Mouse (Mus musculus) left cerebral cortex, postnatal 14 days (tissue): Measurements from ENCODE around the gene Olfr311. TPM values are rescaled to one million over a fixed set of nuclear protein-coding genes. Genes with fewer than 3 reads are reported as not detected.
"Not testable (repeated sequence)": the region's sequence is repeated elsewhere in the genome, so short reads cannot be mapped to it uniquely, and the experiment has no call there.

Experiments
- DNase-seq, 2 experiments: peaks; one replicate each; pipeline ENCODE4 v3.0.0; 2021 to 2022; ENCODE audit warnings: low spot score in 2 of 2, mixed read lengths in 1 of 2
- intact Hi-C: fragments of 180-260 bp; cut with DNase I; formaldehyde crosslinking; loops from one replicate; pipeline ENCODE4 v1.15.1; 2025
- long read RNA-seq, 2 experiments: library from polyadenylated mRNA; stranded (forward); transcript quantifications; one replicate each; pipeline ENCODE4 v2.0.0; 2021
- total RNA-seq, 2 experiments: library from RNA; stranded (reverse); gene quantifications; 2 replicates each; pipeline ENCODE4 v1.2.3; 2021

Olfr311 gene
- total RNA-seq: not detected
- long read RNA-seq, experiment 1: 0 reads
- long read RNA-seq, experiment 2: 0 reads

DNA sequence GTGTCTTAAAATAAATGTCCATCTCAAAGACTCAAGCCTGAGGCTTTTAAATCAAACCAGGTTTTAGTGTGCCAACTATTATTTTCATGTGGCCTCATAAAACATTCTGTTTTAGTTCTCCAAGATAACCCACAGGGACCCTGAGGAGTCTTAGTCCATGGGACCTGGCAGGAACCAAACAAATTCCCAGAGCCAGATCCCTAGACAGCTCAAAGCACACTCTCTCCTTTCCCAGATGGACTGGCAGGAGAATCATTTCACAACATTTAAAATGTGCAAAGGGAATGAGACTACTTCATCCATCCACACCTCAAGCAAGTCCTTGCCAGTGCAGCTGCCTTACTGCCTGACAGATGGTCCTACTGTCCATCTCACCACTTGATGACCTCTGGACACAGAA is at the start of gene Olfr311:
Gene Olfr311, plus strand, starts transcription at position 301 of the 400 bp plus-strand sequence.
- DNase-seq, intact Hi-C loops: not testable (repeated sequence)

DNA sequence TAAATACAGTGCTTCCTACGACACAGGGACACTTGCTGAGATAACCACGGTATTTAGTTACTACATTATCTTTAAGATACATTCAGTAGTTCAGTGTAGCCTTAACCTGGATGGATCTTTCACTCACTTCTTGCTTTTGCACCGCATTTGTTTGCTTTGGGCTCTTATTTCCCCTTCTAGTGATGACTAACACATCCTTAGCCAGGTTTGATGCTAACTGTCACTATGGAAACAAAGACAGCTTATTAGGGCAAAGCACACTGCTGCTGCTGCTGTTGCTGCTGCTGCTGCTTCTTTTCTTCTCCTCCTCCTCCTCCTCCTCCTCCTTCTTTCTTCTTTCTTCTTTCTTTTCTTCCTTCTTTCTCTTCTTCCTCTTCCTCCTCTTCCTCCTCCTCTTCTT is 49.5 kb upstream of the Olfr311 start:
- no peak for DNase-seq

GRCm38 (mm10) chr11:58790053-58790452 is 49.0 kb upstream of the Olfr311 start:
- DNase-seq: no peak
- intact Hi-C loops: no loop called here

More for the DNA sequence above, 49.5 kb upstream of the Olfr311 start:
- intact Hi-C loops: no loop called here

- intact Hi-C loops: no loop called here
- no peak for DNase-seq
Observed at GRCm38 (mm10) chr11:58790646-58791045, 48.4 kb upstream of the Olfr311 start.

DNA sequence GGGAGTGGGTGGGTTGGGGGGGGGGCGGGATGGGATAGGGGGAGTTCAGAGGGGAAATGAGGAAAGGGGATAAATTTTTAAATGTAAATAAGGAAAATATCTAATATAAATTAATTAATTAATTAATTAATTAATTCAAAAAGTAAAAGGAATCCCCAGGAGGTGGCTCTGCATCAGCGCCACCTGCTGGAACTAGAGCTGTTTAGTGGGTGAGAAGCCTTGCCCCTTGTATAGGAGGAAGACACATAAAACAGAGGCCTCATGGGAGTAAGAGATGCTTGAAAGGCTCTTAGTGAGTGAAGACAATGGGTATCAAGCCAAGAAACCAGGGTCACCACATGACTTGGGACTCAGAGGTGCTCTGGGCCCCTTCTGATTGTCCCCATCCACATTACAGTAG is 43.2 kb upstream of the Olfr311 start:
- intact Hi-C loops: no loop called here
- DNase-seq: no peak

GRCm38 (mm10) chr11:58796850-58797249 is 42.2 kb upstream of the Olfr311 start:
- DNase-seq: peak; percentile 80 to 86
- intact Hi-C loops: no loop called here

DNA sequence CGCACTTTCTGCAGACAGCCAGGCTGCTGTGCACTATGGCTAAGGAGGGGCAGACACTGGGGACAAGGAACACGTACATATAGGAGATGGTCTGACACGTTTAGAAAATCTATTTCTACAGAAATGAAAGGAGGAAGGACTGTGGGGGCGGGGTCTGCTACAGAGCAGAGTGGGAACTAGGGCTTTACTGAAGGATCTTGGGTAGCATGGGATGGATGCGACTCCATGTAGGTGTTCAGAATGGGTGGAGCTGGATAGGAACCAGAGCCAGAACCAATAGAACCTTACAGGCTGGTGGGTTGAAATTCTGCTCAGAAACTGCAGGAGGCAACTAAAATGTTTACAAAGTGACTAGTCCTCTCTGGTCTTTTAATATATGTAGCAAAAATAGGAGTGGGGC is 39.3 kb upstream of the Olfr311 start:
- DNase-seq: peak; percentile 20 to 37
- intact Hi-C loops: no loop called here

- peak in 1 of 2 experiments; percentile 41 for DNase-seq
- intact Hi-C loops: no loop called here
Observed at GRCm38 (mm10) chr11:58801558-58802228, 37.4 kb upstream of the Olfr311 start, which contains the start of gene Fam183b. Gene Fam183b, minus strand, starts transcription at chr11:58801960.

DNA sequence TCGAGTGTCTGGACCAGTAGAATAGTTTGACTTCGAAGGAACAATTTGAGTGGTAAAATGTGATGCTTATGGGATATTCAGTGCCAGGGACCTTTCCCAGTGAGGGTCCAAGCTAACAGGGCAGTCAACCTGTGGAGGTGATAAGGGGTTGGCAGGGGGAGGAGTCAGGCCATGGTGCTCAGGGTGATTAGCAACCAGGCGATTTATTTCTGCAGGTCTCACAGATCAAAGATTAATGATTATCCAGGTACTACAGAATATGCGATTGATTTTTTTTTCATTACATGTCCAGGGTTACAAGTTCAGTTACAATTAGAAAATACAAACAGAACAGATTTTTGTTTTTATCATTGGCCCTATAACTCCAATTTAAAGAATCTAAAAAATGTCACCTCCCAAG is 35.2 kb upstream of the Olfr311 start:
- intact Hi-C loops: no loop called here
- no peak for DNase-seq

DNA sequence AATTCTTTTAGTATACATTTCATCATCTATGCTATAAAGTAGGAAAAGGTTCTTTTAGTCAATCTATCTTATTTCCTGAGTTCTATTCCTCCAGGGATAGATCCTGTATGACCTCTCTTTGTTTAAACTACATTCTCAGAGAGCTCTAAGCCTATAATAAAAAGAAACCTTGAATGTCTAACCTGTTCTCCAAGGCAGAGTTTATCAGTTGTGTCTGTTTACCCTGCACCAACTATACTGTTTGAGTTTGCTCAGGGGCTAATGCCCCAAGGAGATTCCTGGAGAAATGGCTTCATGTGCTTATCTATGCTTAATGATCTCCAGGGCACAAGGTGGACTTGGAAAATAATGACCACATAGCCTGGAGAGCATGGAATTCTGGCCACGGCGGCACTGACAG is 34.7 kb upstream of the Olfr311 start:
- DNase-seq: no peak
- intact Hi-C loops: no loop called here

DNA sequence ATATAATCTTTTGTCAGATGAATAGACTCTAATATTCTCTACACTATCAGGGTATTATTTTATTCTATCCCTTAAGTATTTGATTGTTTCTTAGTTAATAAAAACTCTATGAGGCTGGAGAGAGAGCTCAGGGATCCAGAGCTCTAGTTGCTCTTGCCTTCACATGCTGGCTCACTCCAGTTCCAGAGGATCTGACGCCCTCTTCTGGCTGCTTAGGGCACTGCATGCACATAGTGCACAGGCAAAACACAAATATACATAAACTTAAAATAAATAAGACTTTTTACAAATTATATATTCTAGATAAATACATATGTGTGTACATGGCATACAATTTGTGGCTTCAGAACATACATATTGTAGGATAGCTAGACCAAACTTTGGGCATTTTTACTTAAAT is 27.1 kb upstream of the Olfr311 start:
- intact Hi-C loops: no loop called here

GRCm38 (mm10) chr11:58814700-58815099 is 24.4 kb upstream of the Olfr311 start, which contains the start of gene Olfr313:
Gene Olfr313, plus strand, starts transcription at chr11:58815000.
- intact Hi-C loops, DNase-seq: not testable (repeated sequence)

More for the DNA sequence above, 27.1 kb upstream of the Olfr311 start:
- no peak for DNase-seq

DNA sequence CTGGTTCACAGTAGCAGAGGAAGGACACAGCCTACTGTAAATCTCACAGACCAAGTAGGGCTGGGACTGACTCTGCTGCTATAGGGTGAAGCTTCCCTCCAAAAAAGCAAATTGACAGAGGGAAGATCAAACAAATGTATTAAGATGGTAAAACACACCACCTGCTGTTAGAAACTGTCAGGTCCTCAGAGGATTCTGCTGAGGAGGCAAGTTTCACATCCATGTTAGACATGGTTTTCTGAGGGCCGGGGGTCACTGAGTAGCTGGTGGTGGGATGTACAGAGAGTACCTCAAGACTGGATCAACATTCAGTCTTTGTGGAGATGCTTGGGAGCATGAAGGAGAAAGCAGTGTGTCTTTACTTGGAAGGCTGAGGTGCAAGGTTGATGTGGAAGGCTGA is 23.4 kb upstream of the Olfr311 start:
- DNase-seq: no peak
- intact Hi-C loops: no loop called here

DNA sequence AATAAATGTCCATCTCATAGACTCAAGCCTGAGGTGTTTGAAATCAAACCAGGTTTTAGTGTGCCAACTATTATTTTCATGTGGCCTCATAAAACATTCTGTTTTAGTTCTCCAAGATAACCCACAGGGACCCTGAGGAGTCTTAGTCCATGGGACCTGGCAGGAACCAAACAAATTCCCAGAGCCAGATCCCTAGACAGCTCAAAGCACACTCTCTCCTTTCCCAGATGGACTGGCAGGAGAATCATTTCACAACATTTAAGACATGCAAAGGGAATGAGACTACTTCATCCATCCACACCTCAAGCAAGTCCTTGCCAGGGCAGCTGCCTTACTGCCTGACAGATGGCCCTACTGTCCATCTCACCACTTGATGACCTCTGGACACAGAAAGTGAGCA is 10.1 kb upstream of the Olfr311 start, which contains the start of gene Olfr312:
Gene Olfr312, plus strand, starts transcription at position 301 of the 400 bp plus-strand sequence.
- DNase-seq, intact Hi-C loops: not testable (repeated sequence)

- DNase-seq: no peak
- intact Hi-C loops: no loop called here
Observed at GRCm38 (mm10) chr11:58829764-58830163, 9.3 kb upstream of the Olfr311 start.

GRCm38 (mm10) chr11:58832541-58832940 is 6.5 kb upstream of the Olfr311 start:
- intact Hi-C loops, DNase-seq: not testable (repeated sequence)

DNA sequence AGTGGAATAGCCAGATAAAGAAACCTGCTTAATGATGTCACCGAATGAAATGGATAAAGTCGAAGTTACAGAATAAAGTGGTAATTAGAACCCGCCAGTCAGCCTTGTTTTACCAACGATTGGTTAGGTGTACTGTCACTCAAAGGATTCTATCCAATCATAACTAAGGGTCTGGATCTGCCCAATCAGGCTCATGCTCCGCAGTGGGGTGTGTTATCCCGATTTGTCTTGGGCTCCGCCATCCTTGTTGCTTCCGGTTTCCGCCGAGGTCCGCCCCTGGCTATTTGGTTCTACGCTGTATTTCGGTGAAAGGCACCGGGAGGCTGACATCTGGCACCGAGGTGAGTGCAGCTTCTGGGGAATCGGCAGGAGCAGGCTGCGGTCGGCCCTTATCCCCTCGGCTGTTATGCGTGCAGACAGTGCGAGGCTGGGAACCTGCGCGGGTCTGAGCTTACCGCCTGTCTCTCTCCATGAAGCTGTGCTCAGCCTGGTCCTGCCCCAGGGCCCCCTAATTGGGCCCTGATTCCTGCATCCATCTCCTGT is 7.9 kb downstream of the Olfr311 start, which contains the start of gene Gm12258:
Gene Gm12258, plus strand, starts transcription at position 240 of the 543 bp plus-strand sequence.
- intact Hi-C loops: no loop called here
- DNase-seq: peak; percentile 96 to 98

DNA sequence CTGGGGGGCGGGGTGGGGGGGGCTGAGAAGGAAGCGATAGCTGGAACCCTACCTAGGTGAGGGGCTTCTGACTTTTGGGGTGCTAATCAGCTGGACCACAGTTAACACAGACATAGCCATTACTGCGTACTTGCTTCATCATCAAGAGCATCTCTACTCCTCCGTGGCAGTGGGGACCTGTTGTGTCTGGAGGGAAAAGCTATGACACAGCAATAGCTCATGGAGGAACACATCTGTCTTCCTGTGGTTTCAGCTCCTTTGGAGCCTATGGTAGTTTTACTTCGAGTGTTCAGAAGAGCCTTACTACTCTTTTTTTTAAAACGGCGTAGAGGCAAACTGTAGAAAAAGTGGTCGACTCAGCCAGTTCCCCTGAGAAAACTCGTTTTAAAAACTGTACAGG is 8.6 kb downstream of the Olfr311 start:
- intact Hi-C loops: no loop called here
- DNase-seq: no peak

DNA sequence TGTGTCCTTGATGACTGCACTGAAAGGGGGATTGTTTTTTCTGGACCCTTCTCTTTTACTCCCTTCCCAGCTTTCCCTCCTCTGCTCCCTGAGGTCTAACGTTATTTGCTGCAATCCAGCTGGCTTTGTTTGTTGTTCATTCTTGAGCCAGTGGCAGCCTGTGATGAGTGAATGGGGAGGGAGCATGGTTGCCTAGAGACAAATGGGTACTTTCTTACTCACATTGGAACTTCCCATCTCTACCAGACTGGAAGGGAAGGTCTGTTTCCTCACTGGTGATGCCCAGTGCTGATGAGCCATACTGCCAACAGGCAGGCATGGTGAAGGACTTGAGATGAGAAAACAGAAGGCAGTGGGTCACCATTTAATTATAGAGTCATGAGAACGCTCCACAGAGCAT is 10.7 kb downstream of the Olfr311 start:
- intact Hi-C loops: no loop called here

GRCm38 (mm10) chr11:58860744-58861143 is 21.7 kb downstream of the Olfr311 start:
- intact Hi-C loops: no loop called here
- DNase-seq: no peak

More for the DNA sequence above, 10.7 kb downstream of the Olfr311 start:
- DNase-seq: no peak
